11 mouse cellular contexts compared by ENCODE assay signal in the genomic region with DNA sequence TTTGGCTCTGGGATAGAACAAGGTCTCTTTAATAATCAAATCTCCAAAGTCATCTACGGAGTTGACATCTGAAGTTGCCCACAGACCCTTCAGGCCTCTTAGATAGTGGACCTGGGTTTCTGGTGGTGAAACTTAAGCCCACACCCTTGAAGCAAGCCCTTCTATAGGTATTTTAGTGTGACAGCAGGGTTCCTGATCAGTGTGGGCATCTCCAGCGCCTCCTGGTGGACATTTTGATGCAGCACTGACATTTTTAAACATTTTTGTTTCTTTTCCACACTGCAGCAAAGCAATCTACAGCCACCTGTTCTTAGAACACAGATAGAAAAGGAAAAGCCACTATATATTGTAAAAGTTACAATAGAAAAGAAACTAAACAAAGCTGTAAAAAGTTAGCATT. TPM values are rescaled to one million over a fixed set of nuclear protein-coding genes. Genes with fewer than 3 reads are reported as not detected.
A peak's percentile ranks its signal among the peaks of the same experiment; 100 is the strongest.
DNase-seq lines count a peak whose midpoint lies in the region; ATAC-seq and TF ChIP-seq lines count a peak whose summit lies in the region.
"Had no signal": no experiment of that assay in that cellular context is flagged by ENCODE, and none has a peak within 500 bp of the region (broad histone marks: within the 10 kb centered on the region; RNA-seq: fewer than 3 reads in every experiment).

No protein-coding gene starts in this region.

- peaks cover 3% of the 10 kb centered on the region; the same call in 1 of the 2 replicates for H3K36me3 ChIP-seq in intestine, postnatal 0 days (ENCODE audit: control insufficient read depth, insufficient read depth)
- no peaks in the 10 kb centered on the region for H3K36me3 ChIP-seq in intestine, embryonic 16.5 days (ENCODE audit: control insufficient read depth, insufficient read depth, low read length)
- H3K36me3 ChIP-seq in forebrain, embryonic 15.5 days, result no peaks in the 10 kb centered on the region
- H3K36me3 ChIP-seq: embryonic facial prominence, embryonic 13.5 days had no signal

- H3K4me2 ChIP-seq in intestine, postnatal 0 days (replicated peaks; ENCODE audit: low read depth), result no peak overlapping the region
- H3K4me2 ChIP-seq in intestine, embryonic 16.5 days (ENCODE audit: low read depth, low read length), result no peak overlapping the region
- no peak overlapping the region for H3K4me2 ChIP-seq in forebrain, embryonic 15.5 days (replicated peaks)
- H3K4me2 ChIP-seq: embryonic facial prominence, embryonic 13.5 days had no signal

- H3K27me3 ChIP-seq in intestine, postnatal 0 days (replicated peaks; ENCODE audit: control insufficient read depth, insufficient read depth, low read length), result no peaks in the 10 kb centered on the region
- no peaks in the 10 kb centered on the region for H3K27me3 ChIP-seq in intestine, embryonic 16.5 days (replicated peaks; ENCODE audit: control insufficient read depth, insufficient read depth, low read length)
- H3K27me3 ChIP-seq in forebrain, embryonic 15.5 days, result no peaks in the 10 kb centered on the region
- H3K27me3 ChIP-seq: embryonic facial prominence, embryonic 13.5 days had no signal

- H3K9ac ChIP-seq in intestine, postnatal 0 days (ENCODE audit: low read depth, low read length), result no peak overlapping the region
- H3K9ac ChIP-seq in intestine, embryonic 16.5 days (ENCODE audit: low read depth, low read length), result no peak overlapping the region
- H3K9ac ChIP-seq in forebrain, embryonic 15.5 days (replicated peaks), result no peak overlapping the region
- H3K9ac ChIP-seq: embryonic facial prominence, embryonic 13.5 days had no signal

- intact Hi-C loops in heart, postnatal 36 days (cut with DNase I), result loop anchor here (1.0 kb wide), 1 partner anchor 31 kb away; no protein-coding TSS in a partner anchor

- no peak overlapping the region for H3K27ac ChIP-seq in intestine, postnatal 0 days (ENCODE audit: low read depth, low read length)
- no peak overlapping the region for H3K27ac ChIP-seq in intestine, embryonic 16.5 days (ENCODE audit: low read length)
- H3K27ac ChIP-seq in forebrain, embryonic 15.5 days (replicated peaks), result no peak overlapping the region
- H3K27ac ChIP-seq: embryonic facial prominence, embryonic 13.5 days had no signal

- peak; percentile 81 for DNase-seq in CD4-positive, CD25-positive, alpha-beta regulatory T cell, adult 2 months (ENCODE audit: low read depth, low spot score)
- peak; percentile 48 for DNase-seq in adipocyte (ENCODE audit: low spot score)
- DNase-seq in heart, postnatal 36 days, result peak; percentile 40 to 51
- DNase-seq in mesoderm, embryonic 11.5 days (ENCODE audit: low read depth, low spot score), result peak; percentile 47
- no peak for DNase-seq in layer of hippocampus, adult 11-12 months (ENCODE audit: low spot score)

- no peak for ATAC-seq in intestine, postnatal 0 days
- no peak for ATAC-seq in intestine, embryonic 16.5 days
- ATAC-seq in forebrain, embryonic 15.5 days (replicated peaks), result no peak

- no peak overlapping the region for H3K4me3 ChIP-seq in intestine, postnatal 0 days (ENCODE audit: low read depth, low read length)
- no peak overlapping the region for H3K4me3 ChIP-seq in intestine, embryonic 16.5 days (ENCODE audit: low read length)
- no peak overlapping the region for H3K4me3 ChIP-seq in forebrain, embryonic 15.5 days
- H3K4me3 ChIP-seq: embryonic facial prominence, embryonic 13.5 days had no signal

- WGBS in intestine, postnatal 0 days, result 39% methylated on average over 2 of the region's 2 CpGs
- WGBS in intestine, embryonic 16.5 days, result 38% methylated on average over 2 of the region's 2 CpGs
- WGBS in forebrain, embryonic 15.5 days, result 22% methylated on average over 2 of the region's 2 CpGs

- H3K4me1 ChIP-seq in intestine, postnatal 0 days (replicated peaks; ENCODE audit: control insufficient read depth, insufficient read depth, low read length), result no peaks in the 10 kb centered on the region
- no peaks in the 10 kb centered on the region for H3K4me1 ChIP-seq in intestine, embryonic 16.5 days (ENCODE audit: control insufficient read depth, insufficient read depth, low read length)
- no peaks in the 10 kb centered on the region for H3K4me1 ChIP-seq in forebrain, embryonic 15.5 days
- H3K4me1 ChIP-seq: embryonic facial prominence, embryonic 13.5 days had no signal

- no peaks in the 10 kb centered on the region for H3K9me3 ChIP-seq in intestine, postnatal 0 days (ENCODE audit: control insufficient read depth)
- H3K9me3 ChIP-seq in intestine, embryonic 16.5 days (ENCODE audit: control insufficient read depth, low read length), result no peaks in the 10 kb centered on the region
- no peaks in the 10 kb centered on the region for H3K9me3 ChIP-seq in forebrain, embryonic 15.5 days
- H3K9me3 ChIP-seq: embryonic facial prominence, embryonic 13.5 days had no signal

- peak; percentile 83 for TF ChIP-seq CTCF in intestine, postnatal 0 days (IDR thresholded peaks at IDR 0.05; ENCODE audit: low read depth)

RNA-seq across cellular contexts. Expression of a gene that starts 12.6 kb away (rescaled TPM):
- polyA plus RNA-seq in intestine, postnatal 0 days (2015; fragmentation: Nextera tagmentation; extraction: Ambion mirVana), result 0.44 and 0.55 TPM in 2 replicates
- 0.78 and 1.2 TPM in 2 replicates for polyA plus RNA-seq in intestine, embryonic 16.5 days (2015; fragmentation: Nextera tagmentation; extraction: Ambion mirVana)
- under 1 TPM; 0.14 to 0.89 TPM for total RNA-seq in heart, postnatal 36 days (2021)
- polyA plus RNA-seq in forebrain, embryonic 15.5 days (2015; fragmentation: Nextera tagmentation; extraction: Ambion mirVana), result 0.24 and 0.34 TPM in 2 replicates

RNA-seq across cellular contexts. Expression of a gene that starts 13.1 kb away (rescaled TPM):
- 6.0 and 6.2 TPM in 2 replicates for polyA plus RNA-seq in intestine, postnatal 0 days (2015; fragmentation: Nextera tagmentation; extraction: Ambion mirVana)
- polyA plus RNA-seq in intestine, embryonic 16.5 days (2015; fragmentation: Nextera tagmentation; extraction: Ambion mirVana), result 2.0 and 2.6 TPM in 2 replicates
- total RNA-seq in heart, postnatal 36 days (2021), result 1 to 10 TPM; 4.0 to 6.1 TPM
- polyA plus RNA-seq in forebrain, embryonic 15.5 days (2015; fragmentation: Nextera tagmentation; extraction: Ambion mirVana), result 0.46 and 0.62 TPM in 2 replicates

RNA-seq across cellular contexts. Expression of a gene that starts 35.4 kb away (rescaled TPM):
- not detected in 2 replicates for polyA plus RNA-seq in intestine, postnatal 0 days (2015; fragmentation: Nextera tagmentation; extraction: Ambion mirVana)
- polyA plus RNA-seq in intestine, embryonic 16.5 days (2015; fragmentation: Nextera tagmentation; extraction: Ambion mirVana), result not detected in 2 replicates
- total RNA-seq in heart, postnatal 36 days (2021), result not detected
- polyA plus RNA-seq in forebrain, embryonic 15.5 days (2015; fragmentation: Nextera tagmentation; extraction: Ambion mirVana), result not detected in 2 replicates
- polyA plus RNA-seq: embryonic facial prominence, embryonic 13.5 days; liver, embryonic 16.5 days; stomach, embryonic 16.5 days had no signal

RNA-seq across cellular contexts. Expression of a gene that starts 48.0 kb away (rescaled TPM):
- 0.08 and 0.09 TPM in 2 replicates for polyA plus RNA-seq in intestine, postnatal 0 days (2015; fragmentation: Nextera tagmentation; extraction: Ambion mirVana)
- polyA plus RNA-seq in intestine, embryonic 16.5 days (2015; fragmentation: Nextera tagmentation; extraction: Ambion mirVana), result 0.11 and 0.20 TPM in 2 replicates
- total RNA-seq in heart, postnatal 36 days (2021), result not detected
- polyA plus RNA-seq in forebrain, embryonic 15.5 days (2015; fragmentation: Nextera tagmentation; extraction: Ambion mirVana), result 0.33 and 0.47 TPM in 2 replicates

RNA-seq across cellular contexts. Expression of a gene that starts 56.7 kb away (rescaled TPM):
- polyA plus RNA-seq in intestine, postnatal 0 days (2015; fragmentation: Nextera tagmentation; extraction: Ambion mirVana), result 1.6 TPM in 2 replicates
- polyA plus RNA-seq in intestine, embryonic 16.5 days (2015; fragmentation: Nextera tagmentation; extraction: Ambion mirVana), result 0.33 and 0.47 TPM in 2 replicates
- 1 to 10 TPM; 2.0 to 3.0 TPM for total RNA-seq in heart, postnatal 36 days (2021)
- polyA plus RNA-seq in forebrain, embryonic 15.5 days (2015; fragmentation: Nextera tagmentation; extraction: Ambion mirVana), result 0.09 and 0.13 TPM in 2 replicates
